Mouse (Mus musculus): ENCODE data around the gene Cnpy4. TPM values are rescaled to one million over a fixed set of nuclear protein-coding genes. Genes with fewer than 3 reads are reported as not detected.
A peak's percentile ranks its signal among the peaks of the same experiment; 100 is the strongest.

The Cnpy4 gene
- polyA plus RNA-seq (2015; fragmentation: Nextera tagmentation; extraction: Ambion mirVana), result 33.0 and 37.4 TPM in 2 replicates

- no peaks in the 10 kb centered on the region for H3K27me3 ChIP-seq
- peak within 1 kb of the TSS; percentile 78 for H3K4me3 ChIP-seq
- WGBS, result 1% methylated on average over 31 of the region's 31 CpGs
- peaks cover 46% of the 10 kb centered on the region for H3K36me3 ChIP-seq
- peaks cover 26% of the 10 kb centered on the region for H3K4me1 ChIP-seq (replicated peaks)
- peak; percentile 83 for ATAC-seq (ENCODE audit: low FRiP score)
- no peaks in the 10 kb centered on the region for H3K9me3 ChIP-seq
- H3K27ac ChIP-seq, result peak within 1 kb of the TSS; percentile 82
- peak within 1 kb of the TSS; percentile 84 for H3K9ac ChIP-seq
- peak within 1 kb of the TSS; percentile 79 for H3K4me2 ChIP-seq
Observed at GRCm38 (mm10) chr5:138186950-138187638, at the start of gene Cnpy4, which contains the start of gene Taf6. Gene Cnpy4 (plus strand): TSS chr5:138187485. Gene Taf6 (minus strand): TSS chr5:138187451.

- Histone ChIP-seq H3K27ac (no peak overlapping the region), H3K27me3 (no peaks in the 10 kb centered on the region), H3K4me2 (no peak overlapping the region), H3K4me3 (no peak overlapping the region), H3K36me3 (peaks cover 52% of the 10 kb centered on the region), H3K9me3 (no peaks in the 10 kb centered on the region), H3K4me1 (replicated peaks) (no peaks in the 10 kb centered on the region), H3K9ac (no peak overlapping the region)
- WGBS, result 63% methylated on average over 8 of the region's 8 CpGs
- ATAC-seq (ENCODE audit: low FRiP score), result 0 out of 2 replicates have a peak, but pooled peaks have one; percentile 13
Observed at GRCm38 (mm10) chr5:138137935-138138549, 49.2 kb upstream of the Cnpy4 start.

GRCm38 (mm10) chr5:138138585-138138984, 48.7 kb upstream of the Cnpy4 start:
- 64% methylated on average over 4 of the region's 4 CpGs for WGBS
- Histone ChIP-seq H3K27me3 (no peaks in the 10 kb centered on the region), H3K9me3 (no peaks in the 10 kb centered on the region), H3K4me3 (no peak overlapping the region), H3K4me2 (no peak overlapping the region), H3K9ac (no peak overlapping the region), H3K27ac (no peak overlapping the region), H3K36me3 (peaks cover 52% of the 10 kb centered on the region), H3K4me1 (replicated peaks) (no peaks in the 10 kb centered on the region)
- ATAC-seq (ENCODE audit: low FRiP score), result no peak

DNA sequence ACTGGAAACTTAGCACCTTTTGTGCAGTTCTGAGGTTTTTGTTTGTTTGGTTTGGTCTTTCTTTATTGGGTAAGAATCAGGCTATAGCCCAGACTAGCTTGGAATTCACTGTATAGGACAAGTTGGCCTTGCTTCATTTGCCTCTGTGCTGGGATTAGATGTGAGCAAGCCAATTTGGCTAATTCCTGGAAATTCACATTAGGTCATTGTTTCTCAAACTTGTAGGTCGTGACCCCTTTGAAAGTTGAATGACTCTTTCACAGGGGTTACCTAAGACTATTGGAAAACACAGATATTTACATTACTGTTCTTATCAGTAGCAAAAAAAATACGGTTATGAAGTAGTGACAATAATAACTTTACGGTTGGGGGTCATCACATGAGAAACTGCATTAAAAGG, 32.9 kb upstream of the Cnpy4 start:
- H3K27ac ChIP-seq, result peak overlapping the region; percentile 99; the same call in 1 of the 2 replicates
- no peak for ATAC-seq (ENCODE audit: low FRiP score)
- H3K36me3 ChIP-seq, result peaks cover 28% of the 10 kb centered on the region

GRCm38 (mm10) chr5:138155443-138155976, 31.8 kb upstream of the Cnpy4 start, which contains the start of gene Zfp113:
Gene Zfp113 (minus strand): TSS chr5:138155744.
- peaks cover 23% of the 10 kb centered on the region for H3K36me3 ChIP-seq
- no peaks in the 10 kb centered on the region for H3K27me3 ChIP-seq
- H3K9ac ChIP-seq, result peak within 1 kb of the TSS; percentile 97
- H3K4me2 ChIP-seq, result peak within 1 kb of the TSS; percentile 75
- peak within 1 kb of the TSS; percentile 99 for H3K27ac ChIP-seq
- no peaks in the 10 kb centered on the region for H3K9me3 ChIP-seq
- under 1% methylated on average over 31 of the region's 31 CpGs for WGBS
- ATAC-seq (ENCODE audit: low FRiP score), result peak; percentile 96
- peaks cover 16% of the 10 kb centered on the region for H3K4me1 ChIP-seq (replicated peaks)
- peak within 1 kb of the TSS; percentile 80 for H3K4me3 ChIP-seq

More for the DNA sequence above, 32.9 kb upstream of the Cnpy4 start:
- peak overlapping the region; percentile 75 for H3K4me2 ChIP-seq
- no peaks in the 10 kb centered on the region for H3K27me3 ChIP-seq
- H3K4me3 ChIP-seq, result peak overlapping the region; percentile 80
- H3K9me3 ChIP-seq, result no peaks in the 10 kb centered on the region
- H3K9ac ChIP-seq, result peak overlapping the region; percentile 97
- peaks cover 12% of the 10 kb centered on the region for H3K4me1 ChIP-seq (replicated peaks)
- WGBS, result 94% methylated on average over 3 of the region's 3 CpGs

GRCm38 (mm10) chr5:138160224-138160762, 27.0 kb upstream of the Cnpy4 start:
- peak overlapping the region; percentile 82 for H3K4me3 ChIP-seq
- no peak; the same call in 1 of the 2 replicates for ATAC-seq (ENCODE audit: low FRiP score)

DNA sequence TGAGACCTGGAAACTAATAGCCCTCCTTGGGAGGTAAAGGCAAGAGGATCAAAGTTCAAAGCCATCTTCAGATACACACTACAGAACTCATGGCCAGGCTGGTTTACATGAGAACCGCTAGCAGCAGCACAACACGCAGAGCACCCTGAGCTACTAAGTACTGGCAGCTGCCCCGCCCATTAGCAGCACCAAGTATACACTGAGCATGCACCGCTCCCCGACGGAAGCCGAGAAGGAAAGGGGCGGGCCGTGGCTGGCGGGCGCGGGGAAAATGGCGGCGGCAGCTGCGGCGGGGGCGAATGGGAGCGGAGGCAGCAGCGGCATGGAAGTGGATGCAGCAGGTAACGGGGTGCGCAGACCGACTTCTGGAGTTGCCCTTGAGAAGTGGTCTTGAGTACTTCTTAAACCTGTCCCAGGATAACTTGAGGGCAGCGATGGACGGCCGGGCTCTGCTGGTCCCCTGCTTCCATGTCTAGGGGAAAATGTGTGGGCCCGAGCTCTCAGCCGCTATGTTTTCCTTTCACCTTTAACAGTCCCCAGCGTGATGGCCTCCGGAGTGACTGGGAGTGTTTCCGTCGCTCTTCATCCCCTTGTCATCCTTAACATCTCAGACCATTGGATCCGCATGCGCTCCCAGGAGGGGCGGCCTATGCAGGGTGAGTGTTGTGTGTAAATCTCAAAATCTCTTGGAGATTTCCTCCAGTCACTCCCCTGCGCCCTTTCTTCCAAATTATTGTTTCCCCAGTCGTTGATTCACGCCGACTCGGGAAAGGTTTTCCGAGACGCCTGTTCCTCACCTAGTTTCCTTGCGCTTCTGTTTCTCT, 26.2 kb upstream of the Cnpy4 start, which contains the start of gene Cops6:
Gene Cops6, plus strand, starts transcription at position 230 of the 824 bp plus-strand sequence.
- ATAC-seq (ENCODE audit: low FRiP score), result peak; percentile 95
- no peaks in the 10 kb centered on the region for H3K9me3 ChIP-seq
- H3K4me1 ChIP-seq (replicated peaks), result peaks cover 23% of the 10 kb centered on the region
- peaks cover 38% of the 10 kb centered on the region for H3K36me3 ChIP-seq
- H3K4me2 ChIP-seq, result peak within 1 kb of the TSS; percentile 85
- H3K27ac ChIP-seq, result peak within 1 kb of the TSS; percentile 85
- peak within 1 kb of the TSS; percentile 82 for H3K4me3 ChIP-seq
- WGBS, result under 1% methylated on average over 42 of the region's 42 CpGs
- H3K9ac ChIP-seq, result peak within 1 kb of the TSS; percentile 91
- no peaks in the 10 kb centered on the region for H3K27me3 ChIP-seq

More at GRCm38 (mm10) chr5:138160224-138160762, 27.0 kb upstream of the Cnpy4 start:
- H3K4me2 ChIP-seq, result peak overlapping the region; percentile 85
- H3K36me3 ChIP-seq, result peaks cover 31% of the 10 kb centered on the region
- H3K27ac ChIP-seq, result peak overlapping the region; percentile 85
- H3K9me3 ChIP-seq, result no peaks in the 10 kb centered on the region
- H3K4me1 ChIP-seq (replicated peaks), result peaks cover 23% of the 10 kb centered on the region
- H3K27me3 ChIP-seq, result no peaks in the 10 kb centered on the region
- peak overlapping the region; percentile 65 for H3K9ac ChIP-seq
- WGBS, result 68% methylated on average over 7 of the region's 7 CpGs

- Histone ChIP-seq H3K27me3 (no peaks in the 10 kb centered on the region), H3K36me3 (peaks cover 58% of the 10 kb centered on the region), H3K4me2 (no peak overlapping the region), H3K9me3 (no peaks in the 10 kb centered on the region), H3K4me3 (no peak overlapping the region), H3K27ac (no peak overlapping the region), H3K4me1 (replicated peaks) (peaks cover 31% of the 10 kb centered on the region), H3K9ac (no peak overlapping the region)
- WGBS, result 84% methylated on average over 6 of the region's 6 CpGs
- ATAC-seq (ENCODE audit: low FRiP score), result no peak
Observed at GRCm38 (mm10) chr5:138163046-138163445, 24.2 kb upstream of the Cnpy4 start.

DNA sequence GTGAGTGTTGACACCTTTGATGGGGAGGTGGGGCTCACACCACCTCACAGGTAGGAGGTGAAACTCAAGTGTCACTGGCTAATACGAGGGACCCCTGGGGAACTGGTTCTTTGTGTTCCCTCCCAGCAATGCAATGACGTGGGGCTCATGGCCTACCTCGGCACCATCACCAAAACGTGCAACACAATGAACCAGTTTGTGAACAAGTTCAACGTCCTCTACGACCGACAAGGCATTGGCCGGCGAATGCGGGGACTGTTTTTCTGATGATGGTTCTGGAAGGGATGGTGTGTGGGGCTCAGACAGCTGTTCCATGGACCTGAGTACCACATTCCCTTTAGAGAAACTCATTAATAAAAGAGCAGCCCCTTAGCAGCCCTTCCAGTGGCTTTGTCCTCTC, 23.7 kb upstream of the Cnpy4 start:
- Histone ChIP-seq H3K9ac (no peak overlapping the region), H3K36me3 (peaks cover 63% of the 10 kb centered on the region), H3K9me3 (no peaks in the 10 kb centered on the region), H3K4me2 (no peak overlapping the region), H3K27ac (no peak overlapping the region), H3K4me1 (replicated peaks) (peaks cover 31% of the 10 kb centered on the region), H3K27me3 (no peaks in the 10 kb centered on the region), H3K4me3 (no peak overlapping the region)
- ATAC-seq (ENCODE audit: low FRiP score), result no peak
- 70% methylated on average over 10 of the region's 10 CpGs for WGBS

GRCm38 (mm10) chr5:138165594-138165993, 21.7 kb upstream of the Cnpy4 start:
- H3K9me3 ChIP-seq, result no peaks in the 10 kb centered on the region
- 82% methylated on average over 8 of the region's 8 CpGs for WGBS
- H3K4me3 ChIP-seq, result no peak overlapping the region

GRCm38 (mm10) chr5:138170936-138171561, 16.2 kb upstream of the Cnpy4 start:
- WGBS, result under 1% methylated on average over 47 of the region's 47 CpGs
- H3K9ac ChIP-seq, result peak overlapping the region; percentile 76
- peaks cover 51% of the 10 kb centered on the region for H3K4me1 ChIP-seq (replicated peaks)
- H3K27me3 ChIP-seq, result no peaks in the 10 kb centered on the region
- peak overlapping the region; percentile 92 for H3K4me2 ChIP-seq
- peak; percentile 91 for ATAC-seq (ENCODE audit: low FRiP score)
- H3K27ac ChIP-seq, result peak overlapping the region; percentile 92
- peak overlapping the region; percentile 73 for H3K4me3 ChIP-seq
- H3K9me3 ChIP-seq, result no peaks in the 10 kb centered on the region
- H3K36me3 ChIP-seq, result peaks cover 56% of the 10 kb centered on the region

More at GRCm38 (mm10) chr5:138165594-138165993, 21.7 kb upstream of the Cnpy4 start:
- Histone ChIP-seq H3K9ac (peak overlapping the region; percentile 2; the same call in 1 of the 2 replicates), H3K4me2 (no peak overlapping the region), H3K36me3 (peaks cover 71% of the 10 kb centered on the region), H3K27ac (no peak overlapping the region), H3K4me1 (replicated peaks) (peaks cover 41% of the 10 kb centered on the region), H3K27me3 (no peaks in the 10 kb centered on the region)
- no peak for ATAC-seq (ENCODE audit: low FRiP score)
